Mouse (Mus musculus): ENCODE measurements around the gene Srcap.

- TF ChIP-seq CTCF (conservative IDR thresholded peaks at IDR 0.05; ENCODE audit: insufficient read depth, insufficient read length, low read depth, low read length) (no peak), POLR2A (IDR thresholded peaks at IDR 0.05; ENCODE audit: low read depth, low read length) (no peak)
Observed at GRCm38 (mm10) chr7:127476336-127476735, 35.4 kb upstream of the Srcap start.
